Mouse (Mus musculus): Measurements from ENCODE around the gene Pappa. TPM values are rescaled to one million over a fixed set of nuclear protein-coding genes. Genes with fewer than 3 reads are reported as not detected.

Pappa gene
- polyA plus RNA-seq, 2 experiments from 2014 or later: 0.04 TPM; not detected in 1

DNA sequence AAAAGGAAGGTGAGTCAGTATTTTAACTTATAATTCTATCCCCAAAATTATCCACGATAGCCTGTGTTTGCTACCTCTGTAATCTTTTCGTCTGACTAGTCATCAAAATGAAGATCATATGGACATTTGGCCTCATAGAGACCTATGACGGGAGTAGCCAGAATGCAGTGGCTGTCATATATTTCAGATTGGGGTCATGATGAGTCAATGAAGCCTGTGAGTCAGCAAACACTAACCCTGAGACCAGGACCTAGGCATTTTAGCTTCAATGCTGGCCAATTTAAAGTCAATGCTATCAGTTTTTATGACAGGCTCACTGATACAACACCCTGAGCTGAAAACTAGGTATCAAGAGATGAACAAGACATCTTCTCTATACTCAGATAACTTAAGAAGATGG lies 50.5 kb downstream of the Pappa start:
- ATAC-seq: no peak

DNA sequence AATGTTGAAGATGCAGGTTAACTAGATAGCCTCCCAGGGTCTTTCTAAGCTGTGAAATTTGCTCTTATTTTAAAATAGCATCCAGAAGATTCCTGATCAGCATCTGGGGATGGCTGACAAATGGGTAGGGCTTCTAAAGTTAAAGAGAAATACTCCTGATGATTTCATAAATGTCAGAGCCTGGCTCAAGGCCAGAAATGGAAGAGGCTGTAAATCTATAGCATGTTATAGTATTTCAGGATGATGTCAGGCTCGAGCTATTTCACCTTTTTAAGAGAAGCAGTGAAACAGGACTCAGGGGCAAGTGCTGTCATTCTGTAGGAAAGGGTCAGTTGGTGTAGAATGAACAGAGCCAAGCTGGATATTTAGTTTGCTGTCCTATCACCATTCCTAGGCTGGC lies 54.2 kb downstream of the Pappa start:
- no peak for ATAC-seq

DNA sequence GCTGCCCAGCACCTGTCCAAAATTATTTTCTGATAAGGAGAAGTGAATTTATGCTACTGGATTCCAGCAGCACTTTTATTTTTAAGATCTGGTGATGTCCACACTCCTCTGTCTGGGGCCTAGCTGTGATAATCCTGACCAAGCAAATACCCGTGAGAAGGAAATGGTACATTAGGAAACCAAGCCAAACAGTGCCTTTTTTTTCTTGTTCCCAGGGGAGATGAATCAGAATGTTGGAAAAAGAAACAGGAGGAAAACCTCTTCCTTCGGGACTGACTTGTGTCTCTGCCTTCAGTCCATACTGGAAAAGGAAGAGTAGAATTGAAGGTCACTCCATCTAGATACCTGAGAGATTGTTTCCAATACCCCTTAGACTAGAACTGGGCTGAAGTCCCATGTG lies 63.3 kb downstream of the Pappa start:
- ATAC-seq: no peak

GRCm38 (mm10) chr4:65187716-65188115 lies 63.7 kb downstream of the Pappa start:
- ATAC-seq: no peak

DNA sequence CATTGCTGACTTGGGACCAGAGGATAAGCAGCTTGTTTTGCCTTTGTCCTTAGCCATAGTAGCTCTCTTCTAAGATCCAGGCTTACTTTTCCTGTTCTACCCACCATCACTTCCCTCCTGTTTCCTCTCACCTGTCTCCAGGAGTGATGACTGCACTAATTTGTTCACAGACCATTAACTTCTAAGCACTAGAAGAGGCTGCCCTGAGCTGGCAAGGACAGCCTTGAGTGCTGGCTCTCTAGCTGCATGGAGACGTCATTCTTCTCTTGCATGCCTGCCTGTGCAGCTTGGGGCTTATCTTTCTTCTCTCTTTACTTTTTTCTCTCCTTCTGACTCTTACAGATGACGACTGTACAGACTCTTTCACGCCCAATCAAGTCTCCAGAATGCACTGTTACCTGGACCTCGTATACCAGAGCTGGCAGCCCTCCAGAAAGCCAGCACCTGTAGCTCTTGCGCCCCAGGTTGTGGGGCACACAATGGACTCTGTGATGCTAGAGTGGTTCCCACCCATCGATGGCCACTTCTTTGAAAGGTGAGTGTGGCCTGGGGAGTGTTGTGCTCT lies 65.0 kb downstream of the Pappa start:
- no peak for ATAC-seq

- no peak for ATAC-seq
These were observed 68.8 kb downstream of the Pappa start for GRCm38 (mm10) chr4:65192810-65193209.

GRCm38 (mm10) chr4:65195971-65196370 lies 72.0 kb downstream of the Pappa start:
- no peak for ATAC-seq

DNA sequence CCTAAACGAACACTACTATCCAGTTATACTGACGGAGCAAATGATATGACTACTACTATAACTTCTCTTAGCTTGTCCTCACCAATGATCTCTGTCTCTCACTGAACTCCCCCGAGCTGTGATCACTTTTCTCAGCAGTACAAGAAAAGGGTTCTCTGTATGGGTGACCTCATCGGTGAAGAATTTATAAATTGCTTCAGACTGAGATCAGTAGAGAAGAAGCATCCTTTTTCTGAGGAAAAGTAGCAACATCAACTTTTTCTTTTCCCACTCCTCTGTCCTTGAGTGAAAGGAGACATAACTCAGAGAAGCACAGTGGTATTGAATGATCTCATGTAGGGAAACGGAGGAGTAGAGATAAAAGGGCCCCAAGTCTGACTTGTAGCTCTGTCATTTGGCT lies 79.7 kb downstream of the Pappa start:
- ATAC-seq: no peak

DNA sequence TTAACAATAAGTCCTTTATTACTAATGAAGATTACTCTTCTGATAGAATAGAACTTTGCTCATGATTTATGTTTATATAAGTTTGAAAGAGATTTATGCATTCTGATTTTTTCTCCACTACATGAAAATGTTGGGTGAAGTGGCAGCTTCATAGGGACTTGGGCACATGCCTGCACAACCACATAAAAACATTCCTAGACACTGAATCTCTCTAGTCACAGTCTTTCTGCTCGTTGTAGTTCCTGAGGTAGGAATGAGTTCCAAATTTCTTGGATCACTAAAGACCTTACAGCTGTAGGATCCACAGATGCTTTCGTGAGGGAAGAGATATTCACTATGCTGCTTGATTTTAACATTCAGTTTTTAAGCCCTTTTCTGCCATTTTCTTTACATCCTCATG lies 81.5 kb downstream of the Pappa start:
- ATAC-seq: no peak

DNA sequence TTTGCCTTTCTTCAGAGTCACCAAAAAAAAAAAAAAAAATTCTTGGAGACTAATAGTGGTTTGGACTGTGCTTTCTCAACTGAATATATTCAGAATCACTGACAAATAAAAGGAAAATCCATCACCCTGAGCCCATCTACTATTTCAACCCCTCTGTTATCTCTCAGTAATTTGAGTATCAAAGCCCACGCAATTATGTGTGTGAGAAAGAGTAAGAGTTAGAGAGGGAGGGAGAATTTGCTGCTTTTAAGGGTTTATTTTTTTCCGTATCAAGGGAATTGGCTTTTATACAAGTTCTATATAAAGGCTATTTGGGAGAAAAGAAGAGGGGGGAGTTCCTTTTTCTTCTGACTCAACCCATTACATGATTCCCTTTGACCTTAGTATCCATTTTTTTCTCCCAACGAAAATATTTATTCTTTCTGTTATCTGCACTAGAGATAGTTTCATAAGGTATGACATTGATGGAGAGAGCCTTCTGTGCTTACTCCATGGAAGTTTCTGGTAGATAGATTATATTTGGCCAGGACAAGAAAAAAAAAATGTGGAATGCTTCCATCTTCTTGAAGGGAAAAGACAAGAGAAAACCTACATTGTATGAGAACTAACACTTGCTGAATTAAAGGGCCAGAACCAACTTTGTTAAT lies 85.5 kb downstream of the Pappa start:
- ATAC-seq: no peak

DNA sequence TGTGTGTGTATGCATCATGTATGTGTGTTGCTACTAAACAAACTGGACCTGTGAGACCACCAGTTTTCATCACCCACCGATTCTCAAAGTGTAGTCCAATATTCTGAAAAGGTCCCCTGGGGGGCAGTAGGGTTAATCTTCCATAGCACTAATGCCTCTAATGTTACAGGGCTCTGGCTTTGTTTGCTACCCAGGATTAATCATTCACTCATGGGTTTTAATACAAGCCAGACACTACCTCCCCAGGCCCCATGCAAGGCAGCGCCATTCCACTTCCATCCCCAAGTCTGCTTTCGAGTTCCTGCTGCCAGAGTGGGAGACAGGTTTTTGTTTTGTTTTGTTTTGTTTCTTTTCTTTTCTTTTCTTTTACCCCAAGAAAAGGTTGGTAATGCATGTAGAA lies 92.7 kb downstream of the Pappa start:
- no peak for ATAC-seq

GRCm38 (mm10) chr4:65217651-65218364 lies 93.8 kb downstream of the Pappa start:
- no peak for ATAC-seq

DNA sequence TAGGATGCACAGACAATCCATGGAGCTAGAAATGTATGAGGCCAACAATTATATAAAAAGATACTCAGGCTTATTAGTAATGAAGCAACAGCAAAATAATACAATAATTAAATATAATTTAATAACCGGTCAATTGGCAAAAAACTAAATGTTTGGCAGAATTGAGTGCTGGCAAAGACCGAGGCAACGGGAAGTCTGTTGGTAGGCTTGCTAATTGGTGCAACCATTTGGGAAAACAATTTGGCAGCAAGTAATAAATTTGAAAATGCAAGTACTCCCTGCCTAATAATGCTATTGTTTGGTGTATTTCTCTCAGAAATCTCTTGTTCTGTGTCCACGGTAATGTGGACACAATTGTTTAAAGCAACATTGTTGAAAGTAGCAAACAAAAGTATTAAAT lies 99.9 kb downstream of the Pappa start:
- no peak for ATAC-seq

GRCm38 (mm10) chr4:65238540-65238998 lies 114.6 kb downstream of the Pappa start:
- ATAC-seq: no peak

DNA sequence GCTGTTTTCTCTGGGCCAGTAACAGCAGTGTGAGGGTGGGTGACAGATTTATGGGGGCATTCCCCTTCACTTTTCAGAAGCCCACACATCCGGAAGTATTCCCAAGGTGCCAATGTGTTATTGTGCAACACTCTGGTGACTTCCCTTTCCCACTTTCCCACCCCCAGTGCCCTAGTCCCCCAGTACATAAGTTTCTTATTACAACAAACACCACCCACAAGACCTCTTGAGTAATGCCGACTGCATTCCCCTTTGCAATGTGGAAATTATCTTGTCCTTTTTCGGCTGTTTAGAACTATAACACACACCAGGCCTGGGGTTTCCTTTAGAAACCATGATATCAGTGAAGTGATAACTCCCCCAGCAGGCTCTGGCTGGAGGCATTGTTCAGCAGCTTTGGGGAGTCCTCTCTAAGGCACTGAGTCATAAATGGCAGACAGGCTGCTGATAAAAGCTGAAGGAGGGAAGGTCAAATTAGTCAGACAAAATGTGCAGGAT lies 118.5 kb downstream of the Pappa start:
- ATAC-seq: no peak

GRCm38 (mm10) chr4:65243245-65243644 lies 119.3 kb downstream of the Pappa start:
- ATAC-seq: no peak

DNA sequence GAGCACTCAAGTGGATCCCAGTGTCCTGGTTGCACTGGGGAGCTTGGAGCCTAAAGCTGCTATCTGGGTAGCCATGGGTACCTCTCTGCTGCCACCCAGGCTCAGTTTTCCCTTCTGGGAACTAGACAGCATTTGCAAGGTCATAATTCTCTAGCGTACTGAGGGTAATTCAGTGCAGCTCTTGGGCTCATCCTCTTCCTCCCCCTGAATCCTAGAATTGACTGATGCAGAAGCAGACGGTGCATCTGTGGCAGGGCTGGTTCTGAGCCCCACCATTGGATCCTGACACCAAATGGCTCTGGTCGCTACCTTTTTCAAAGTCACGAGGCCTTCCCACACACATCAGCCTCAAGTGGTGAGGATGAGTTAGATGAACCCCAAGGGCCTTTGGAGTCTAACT lies 121.0 kb downstream of the Pappa start:
- no peak for ATAC-seq

GRCm38 (mm10) chr4:65245440-65245839 lies 121.5 kb downstream of the Pappa start:
- no peak for ATAC-seq

GRCm38 (mm10) chr4:65252193-65252592 lies 128.2 kb downstream of the Pappa start:
- no peak for ATAC-seq

DNA sequence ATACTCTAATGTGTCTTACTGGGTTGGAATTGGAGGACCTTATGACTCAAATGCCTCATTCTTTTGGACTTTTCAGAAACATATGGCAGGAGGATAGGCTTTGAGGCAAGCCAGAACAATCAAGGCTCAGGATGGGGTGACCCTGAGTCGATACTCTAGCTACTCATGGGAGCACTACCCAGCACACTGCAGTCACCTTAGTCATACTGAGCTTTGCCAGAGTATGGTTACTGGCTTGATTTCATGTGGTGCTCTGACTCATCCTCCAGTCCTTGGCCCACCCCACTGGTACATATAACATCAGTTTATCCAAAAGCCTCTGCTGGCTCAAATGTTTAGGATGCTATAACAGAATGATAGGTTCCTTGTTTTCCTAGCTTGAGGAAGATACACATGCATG lies 130.1 kb downstream of the Pappa start:
- no peak for ATAC-seq

DNA sequence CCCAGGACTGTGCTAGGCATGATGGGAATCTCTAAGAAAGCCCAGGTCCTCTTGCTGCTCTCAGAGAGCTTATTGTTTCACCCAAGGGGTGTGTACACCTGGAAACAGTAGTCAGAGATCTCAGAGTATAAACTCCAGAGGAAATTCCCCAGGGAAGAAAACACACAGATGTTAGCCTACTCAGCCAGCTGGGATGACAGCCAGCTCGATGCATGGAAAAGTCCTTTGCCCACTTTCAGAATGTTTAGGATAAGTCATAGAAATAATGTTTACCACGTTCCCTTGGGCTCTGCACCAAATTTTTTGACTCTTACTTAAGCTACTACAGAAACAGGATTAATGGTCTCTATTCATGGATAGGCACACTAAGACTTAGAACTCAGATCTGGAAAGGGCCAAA lies 143.1 kb downstream of the Pappa start:
- ATAC-seq: no peak

DNA sequence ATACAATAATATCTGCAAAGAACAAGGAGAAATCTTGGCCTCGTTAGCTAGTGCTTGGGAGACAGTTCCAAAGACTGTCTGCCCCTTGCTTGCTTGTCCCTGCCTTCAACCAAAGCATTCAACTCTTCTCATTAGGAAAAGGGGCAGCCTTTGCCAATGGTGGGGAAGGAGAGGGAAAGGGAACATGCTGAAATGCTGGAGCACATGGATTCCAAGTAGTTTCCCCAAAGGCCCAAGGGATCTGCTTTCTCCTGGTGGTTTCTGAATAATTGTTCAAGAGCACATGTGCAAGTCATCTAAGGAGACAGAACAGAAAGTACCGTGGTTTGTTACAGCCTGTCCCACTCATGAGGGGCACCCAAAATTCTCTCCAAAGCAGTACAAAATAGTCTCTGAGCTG lies 146.0 kb downstream of the Pappa start:
- no peak for ATAC-seq

DNA sequence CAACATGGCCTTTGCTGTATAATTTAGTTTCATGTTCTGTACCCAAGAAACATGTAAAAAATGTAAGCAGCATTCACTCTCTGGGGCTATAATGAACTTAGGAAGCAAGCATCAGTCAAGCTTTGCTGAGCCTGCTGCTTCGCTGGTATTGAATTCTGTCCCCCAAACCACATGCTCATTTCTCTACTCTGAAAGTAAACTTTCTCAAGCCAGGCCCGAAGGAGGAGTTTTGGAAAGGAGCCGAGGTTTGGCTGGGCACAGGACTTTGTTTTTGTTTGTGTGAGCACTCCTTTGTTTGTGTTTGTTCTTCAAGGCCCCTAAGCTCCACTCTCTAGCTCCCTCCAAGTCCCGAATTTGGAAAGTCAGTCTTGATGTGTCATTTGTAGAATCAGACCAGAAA lies 148.3 kb downstream of the Pappa start:
- no peak for ATAC-seq

GRCm38 (mm10) chr4:65273299-65273851 lies 149.4 kb downstream of the Pappa start:
- no peak for ATAC-seq
